Mouse (Mus musculus): Measurements from ENCODE around the gene Mbd3. TPM values are rescaled to one million over a fixed set of nuclear protein-coding genes. Genes with fewer than 3 reads are reported as not detected.

Mbd3 gene
- polyA plus RNA-seq, 2 experiments = 44.3 to 79.5 TPM

DNA sequence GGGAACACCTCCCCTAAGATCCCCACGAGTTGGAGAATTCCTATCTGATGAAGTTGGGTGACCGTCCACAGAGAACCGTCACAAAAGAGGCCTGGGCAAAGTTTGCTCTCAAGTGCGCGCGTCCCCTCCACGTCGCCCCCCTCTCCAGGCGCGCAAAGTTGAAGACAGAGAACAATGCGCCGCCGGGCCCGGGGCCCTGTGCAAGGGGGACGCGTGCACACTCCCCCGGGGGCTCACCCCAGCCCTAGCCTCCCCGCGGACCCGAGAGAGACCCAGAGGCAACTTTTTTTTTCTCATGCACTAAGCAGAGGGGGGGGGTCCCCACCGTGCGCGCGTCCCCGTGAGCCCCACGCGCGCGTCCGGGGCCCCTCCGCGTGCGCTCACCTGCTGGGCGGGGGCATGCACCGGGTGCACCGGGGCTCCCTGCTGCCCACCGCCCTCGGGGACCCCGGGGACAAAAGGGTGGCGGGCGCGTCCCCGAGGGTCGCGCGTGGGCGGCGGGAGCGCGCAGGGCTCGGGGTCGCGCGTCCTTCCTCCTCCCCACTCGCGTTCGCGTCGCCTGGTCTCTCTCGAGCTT is 33.7 kb upstream of the Mbd3 start:
- Histone ChIP-seq H3K4me2 (ENCODE audit: low read depth) (peak overlapping the region; percentile 95), H3K9me3 (ENCODE audit: control insufficient read depth, low read length) (no peaks in the 10 kb centered on the region), H3K4me3 (ENCODE audit: insufficient read depth in 1 of 2, low read depth in 2 of 2, low read length in 2 of 2) (peak overlapping the region; percentile 71 to 93), H3K27me3 (ENCODE audit: control insufficient read depth, insufficient read depth, low read length) (no peaks in the 10 kb centered on the region), H3K36me3 (replicated peaks; ENCODE audit: control insufficient read depth, insufficient read depth, low read depth) (peaks cover 28% of the 10 kb centered on the region), H3K4me1 (replicated peaks; ENCODE audit: control insufficient read depth in 2 of 2, insufficient read depth in 2 of 2, low read length in 1 of 2) (peaks cover 34 to 35% of the 10 kb centered on the region in 2 experiments), H3K27ac (peak overlapping the region; percentile 46), H3K9ac (replicated peaks) (peak overlapping the region; percentile 85)
- WGBS (ENCODE audit: insufficient replicate concordance) = under 1% methylated on average over 43 of the region's 60 CpGs
- TF ChIP-seq CTCF (IDR thresholded peaks at IDR 0.05; ENCODE audit: low read depth) (no peak), EP300 (IDR thresholded peaks at IDR 0.05; ENCODE audit: low read depth) (no peak)
- ATAC-seq (ENCODE audit: insufficient read depth) (peak; percentile 1; the same call in 1 of the 2 replicates), DNase-seq (ENCODE audit: low read depth in 3 of 3, low spot score in 3 of 3) (no peak)

DNA sequence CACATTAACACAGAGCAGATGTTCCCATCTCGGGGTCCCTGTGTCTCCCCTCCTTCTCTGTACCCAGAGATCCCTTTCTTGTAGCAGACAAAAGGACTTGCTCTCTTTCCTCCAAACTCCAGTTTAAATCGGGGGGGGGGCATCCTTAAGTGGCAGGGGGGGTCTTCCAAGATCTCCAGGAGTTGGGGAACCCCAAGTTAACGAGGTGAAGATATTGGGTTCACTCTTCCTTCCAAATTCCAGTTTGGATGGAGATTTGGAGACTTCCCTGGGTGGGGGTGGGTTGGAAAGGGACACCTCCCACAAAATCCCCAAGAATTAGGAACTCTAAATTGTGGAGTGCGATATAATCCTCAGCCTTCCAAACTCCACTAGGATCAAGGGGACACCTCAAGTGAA is 33.0 kb upstream of the Mbd3 start:
- H3K4me3 ChIP-seq (ENCODE audit: insufficient read depth in 1 of 2, low read depth in 2 of 2, low read length in 2 of 2) = peak overlapping the region; percentile 71 to 93
- 8% methylated on average over 4 of the region's 4 CpGs for WGBS (ENCODE audit: insufficient replicate concordance)
- H3K9me3 ChIP-seq (ENCODE audit: control insufficient read depth, low read length) = no peaks in the 10 kb centered on the region
- DNase-seq (ENCODE audit: low read depth in 3 of 3, low spot score in 3 of 3) (no peak), ATAC-seq (ENCODE audit: insufficient read depth) (no peak)
- H3K9ac ChIP-seq (replicated peaks) = peak overlapping the region; percentile 85
- H3K27ac ChIP-seq = peak overlapping the region; percentile 46
- peaks cover 33% of the 10 kb centered on the region for H3K36me3 ChIP-seq (replicated peaks; ENCODE audit: control insufficient read depth, insufficient read depth, low read depth)
- no peaks in the 10 kb centered on the region for H3K27me3 ChIP-seq (ENCODE audit: control insufficient read depth, insufficient read depth, low read length)
- TF ChIP-seq CTCF (IDR thresholded peaks at IDR 0.05; ENCODE audit: low read depth) (no peak), EP300 (IDR thresholded peaks at IDR 0.05; ENCODE audit: low read depth) (no peak)
- peaks cover 34 to 35% of the 10 kb centered on the region in 2 experiments for H3K4me1 ChIP-seq (replicated peaks; ENCODE audit: control insufficient read depth in 2 of 2, insufficient read depth in 2 of 2, low read length in 1 of 2)
- peak overlapping the region; percentile 95 for H3K4me2 ChIP-seq (ENCODE audit: low read depth)

DNA sequence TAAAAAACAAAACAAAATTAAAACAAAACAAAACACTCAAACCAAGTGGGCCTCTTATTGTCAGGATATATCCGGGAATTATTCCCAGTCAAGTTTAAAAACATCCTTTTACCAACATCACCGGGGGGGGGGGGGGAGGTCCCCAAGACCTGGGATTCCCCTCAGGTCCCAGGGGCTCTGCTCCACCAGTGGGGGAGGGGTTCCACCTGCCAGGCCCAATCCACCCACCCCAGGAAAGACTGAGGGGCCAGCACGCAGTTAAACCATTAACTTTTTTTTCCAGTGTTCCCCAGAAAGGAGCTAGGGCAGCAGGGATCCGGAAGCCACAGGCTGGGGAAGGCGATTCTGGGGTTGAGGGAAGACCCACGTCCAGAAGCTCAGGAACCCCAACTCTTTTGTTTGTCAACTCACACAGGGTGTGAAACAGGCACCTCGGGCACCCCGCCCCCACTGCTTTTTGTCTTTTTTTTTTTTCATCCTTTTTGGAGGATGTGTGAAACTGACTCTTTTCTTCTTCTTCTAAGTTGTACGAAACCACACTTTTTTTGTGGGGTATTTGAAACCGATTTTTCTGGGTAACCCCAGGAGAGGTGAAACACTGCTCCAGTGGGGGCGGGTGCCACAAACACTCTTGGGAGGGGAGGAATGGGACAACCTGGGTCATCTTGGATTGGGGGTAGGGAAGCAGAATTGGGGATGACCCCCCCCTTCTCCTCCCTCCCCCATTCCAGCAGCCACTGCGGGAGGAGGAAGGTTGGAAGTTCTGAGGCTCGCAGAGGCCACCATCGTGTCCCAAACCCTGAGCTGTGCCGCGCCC is 32.4 kb upstream of the Mbd3 start:
- peak overlapping the region; percentile 85 for H3K9ac ChIP-seq (replicated peaks)
- peak overlapping the region; percentile 46 for H3K27ac ChIP-seq
- peak overlapping the region; percentile 71 to 93 for H3K4me3 ChIP-seq (ENCODE audit: insufficient read depth in 1 of 2, low read depth in 2 of 2, low read length in 2 of 2)
- no peak for ATAC-seq (ENCODE audit: insufficient read depth)
- DNase-seq (ENCODE audit: low read depth in 3 of 3, low spot score in 3 of 3) = no peak
- no peaks in the 10 kb centered on the region for H3K9me3 ChIP-seq (ENCODE audit: control insufficient read depth, low read length)
- no peaks in the 10 kb centered on the region for H3K27me3 ChIP-seq (ENCODE audit: control insufficient read depth, insufficient read depth, low read length)
- peak overlapping the region; percentile 95 for H3K4me2 ChIP-seq (ENCODE audit: low read depth)
- TF ChIP-seq EP300 (IDR thresholded peaks at IDR 0.05; ENCODE audit: low read depth) = no peak
- TF ChIP-seq CTCF (IDR thresholded peaks at IDR 0.05; ENCODE audit: low read depth) = no peak
- 24% methylated on average over 16 of the region's 16 CpGs for WGBS (ENCODE audit: insufficient replicate concordance)
- H3K4me1 ChIP-seq (replicated peaks; ENCODE audit: control insufficient read depth in 2 of 2, insufficient read depth in 2 of 2, low read length in 1 of 2) = peaks cover 32 to 35% of the 10 kb centered on the region in 2 experiments
- peaks cover 39% of the 10 kb centered on the region for H3K36me3 ChIP-seq (replicated peaks; ENCODE audit: control insufficient read depth, insufficient read depth, low read depth)

DNA sequence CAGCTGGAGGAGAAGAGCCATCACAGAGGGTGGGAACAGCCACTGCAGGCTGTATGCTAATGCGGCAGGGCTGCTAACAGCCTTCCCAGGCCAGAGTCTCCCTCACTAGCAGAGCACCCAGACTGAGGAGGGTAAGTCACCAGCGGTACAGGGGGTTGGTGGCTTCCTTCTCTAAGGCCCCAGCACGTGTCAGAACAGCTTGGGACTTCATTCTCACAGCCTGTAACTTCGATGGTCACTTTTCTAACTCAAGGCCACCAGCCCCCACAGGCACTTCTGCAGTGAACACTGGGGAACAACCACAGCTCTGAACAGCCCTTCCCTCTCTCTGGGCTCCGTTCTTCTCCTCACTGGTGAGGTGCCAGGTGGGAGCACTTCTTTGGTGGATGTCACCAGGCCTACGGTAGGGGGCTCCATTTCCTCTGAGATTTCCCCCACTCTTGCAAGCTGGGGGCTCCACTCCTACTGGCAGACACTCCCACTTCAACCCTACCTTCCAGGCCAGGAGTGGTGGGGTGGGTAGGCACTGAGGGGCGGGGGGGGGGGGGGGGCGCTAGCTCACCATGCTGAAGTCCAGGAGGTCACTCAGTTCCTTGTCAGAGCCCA is 31.1 kb upstream of the Mbd3 start:
- no peak overlapping the region for H3K4me2 ChIP-seq (ENCODE audit: low read depth)
- no peak for ATAC-seq (ENCODE audit: insufficient read depth)
- no peak for DNase-seq (ENCODE audit: low read depth in 3 of 3, low spot score in 3 of 3)
- WGBS (ENCODE audit: insufficient replicate concordance) = 81% methylated on average over 6 of the region's 8 CpGs
- H3K4me1 ChIP-seq (replicated peaks; ENCODE audit: control insufficient read depth in 2 of 2, insufficient read depth in 2 of 2, low read length in 1 of 2) = peaks cover 19 to 22% of the 10 kb centered on the region in 2 experiments
- H3K9me3 ChIP-seq (ENCODE audit: control insufficient read depth, low read length) = no peaks in the 10 kb centered on the region
- no peaks in the 10 kb centered on the region for H3K27me3 ChIP-seq (ENCODE audit: control insufficient read depth, insufficient read depth, low read length)
- 0 out of 2 replicates have a peak overlapping the region, but pooled peaks have one; percentile 1 for H3K9ac ChIP-seq (replicated peaks)
- no peak overlapping the region; the same call in 1 of the 2 replicates for H3K27ac ChIP-seq
- H3K4me3 ChIP-seq (ENCODE audit: insufficient read depth in 1 of 2, low read depth in 2 of 2, low read length in 2 of 2) = no peak overlapping the region
- peaks cover 52% of the 10 kb centered on the region for H3K36me3 ChIP-seq (replicated peaks; ENCODE audit: control insufficient read depth, insufficient read depth, low read depth)
- no peak for TF ChIP-seq CTCF (IDR thresholded peaks at IDR 0.05; ENCODE audit: low read depth)
- TF ChIP-seq EP300 (IDR thresholded peaks at IDR 0.05; ENCODE audit: low read depth) = no peak

DNA sequence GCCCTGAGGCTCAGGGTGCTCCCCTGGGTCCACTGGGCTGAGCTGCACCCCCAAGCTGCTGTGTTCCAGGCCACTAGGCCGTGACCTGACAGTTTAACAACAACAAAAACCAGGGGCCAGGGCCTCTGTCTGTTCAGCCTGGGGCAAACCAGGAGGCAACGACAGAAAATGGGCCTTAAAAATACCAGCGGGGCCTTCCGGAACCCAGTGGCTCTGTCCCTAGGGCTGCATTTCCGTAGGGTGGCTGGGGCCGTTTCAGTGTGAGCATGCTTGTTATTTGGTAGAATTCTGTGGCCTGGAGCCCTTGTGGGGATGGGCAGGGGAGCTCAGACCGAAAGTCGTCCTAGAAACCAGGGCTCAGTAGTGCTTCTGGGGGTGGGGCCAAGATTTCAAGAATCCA is 30.4 kb upstream of the Mbd3 start:
- no peak overlapping the region for H3K4me3 ChIP-seq (ENCODE audit: insufficient read depth in 1 of 2, low read depth in 2 of 2, low read length in 2 of 2)
- H3K27ac ChIP-seq = no peak overlapping the region
- peaks cover 3% of the 10 kb centered on the region; the same call in 1 of the 2 replicates for H3K9me3 ChIP-seq (ENCODE audit: control insufficient read depth, low read length)
- no peak for TF ChIP-seq EP300 (IDR thresholded peaks at IDR 0.05; ENCODE audit: low read depth)
- TF ChIP-seq CTCF (IDR thresholded peaks at IDR 0.05; ENCODE audit: low read depth) = no peak
- no peak for ATAC-seq (ENCODE audit: insufficient read depth)
- no peak for DNase-seq (ENCODE audit: low read depth in 3 of 3, low spot score in 3 of 3)
- H3K4me1 ChIP-seq (replicated peaks; ENCODE audit: control insufficient read depth in 2 of 2, insufficient read depth in 2 of 2, low read length in 1 of 2) = peaks cover 13 to 16% of the 10 kb centered on the region in 2 experiments
- H3K36me3 ChIP-seq (replicated peaks; ENCODE audit: control insufficient read depth, insufficient read depth, low read depth) = peaks cover 59% of the 10 kb centered on the region
- no peak overlapping the region for H3K4me2 ChIP-seq (ENCODE audit: low read depth)
- WGBS (ENCODE audit: insufficient replicate concordance) = 87% methylated on average over 8 of the region's 8 CpGs
- H3K27me3 ChIP-seq (ENCODE audit: control insufficient read depth, insufficient read depth, low read length) = no peaks in the 10 kb centered on the region
- no peak overlapping the region for H3K9ac ChIP-seq (replicated peaks)
